Mouse (Mus musculus): ENCODE measurements around the gene Spon1. TPM values are rescaled to one million over a fixed set of nuclear protein-coding genes. Genes with fewer than 3 reads are reported as not detected.

Spon1 gene
- polyA plus RNA-seq, 1 experiment, result 12.3 TPM

GRCm38 (mm10) chr7:114005499-114005898 lies 239.7 kb downstream of the Spon1 start:
- no peak for DNase-seq (ENCODE audit: low read depth)

DNA sequence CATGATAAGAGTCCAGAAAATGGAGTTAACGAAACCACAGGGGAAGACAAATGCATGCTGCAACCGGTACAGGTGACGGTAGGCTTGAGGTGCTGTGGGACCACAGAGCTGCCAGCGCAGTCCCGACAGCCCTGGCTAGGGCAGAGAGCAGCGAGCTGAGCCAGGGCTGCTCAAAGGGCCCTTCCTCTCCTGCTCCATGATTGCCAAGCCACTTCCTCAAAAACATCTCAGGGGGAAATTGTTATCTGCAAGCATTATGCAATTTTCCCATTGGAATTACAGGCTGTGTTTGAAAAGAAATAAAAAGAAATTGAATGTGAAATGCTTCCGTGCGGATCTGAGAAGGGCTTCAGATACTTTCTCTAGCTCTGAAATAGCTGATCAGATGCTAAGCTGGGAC lies 240.7 kb downstream of the Spon1 start:
- DNase-seq (ENCODE audit: low read depth), result no peak

- DNase-seq (ENCODE audit: low read depth), result no peak
Observed at GRCm38 (mm10) chr7:114007565-114007964, 241.8 kb downstream of the Spon1 start.

- no peak for DNase-seq (ENCODE audit: low read depth)
Observed at GRCm38 (mm10) chr7:114011726-114012443, 246.1 kb downstream of the Spon1 start.

DNA sequence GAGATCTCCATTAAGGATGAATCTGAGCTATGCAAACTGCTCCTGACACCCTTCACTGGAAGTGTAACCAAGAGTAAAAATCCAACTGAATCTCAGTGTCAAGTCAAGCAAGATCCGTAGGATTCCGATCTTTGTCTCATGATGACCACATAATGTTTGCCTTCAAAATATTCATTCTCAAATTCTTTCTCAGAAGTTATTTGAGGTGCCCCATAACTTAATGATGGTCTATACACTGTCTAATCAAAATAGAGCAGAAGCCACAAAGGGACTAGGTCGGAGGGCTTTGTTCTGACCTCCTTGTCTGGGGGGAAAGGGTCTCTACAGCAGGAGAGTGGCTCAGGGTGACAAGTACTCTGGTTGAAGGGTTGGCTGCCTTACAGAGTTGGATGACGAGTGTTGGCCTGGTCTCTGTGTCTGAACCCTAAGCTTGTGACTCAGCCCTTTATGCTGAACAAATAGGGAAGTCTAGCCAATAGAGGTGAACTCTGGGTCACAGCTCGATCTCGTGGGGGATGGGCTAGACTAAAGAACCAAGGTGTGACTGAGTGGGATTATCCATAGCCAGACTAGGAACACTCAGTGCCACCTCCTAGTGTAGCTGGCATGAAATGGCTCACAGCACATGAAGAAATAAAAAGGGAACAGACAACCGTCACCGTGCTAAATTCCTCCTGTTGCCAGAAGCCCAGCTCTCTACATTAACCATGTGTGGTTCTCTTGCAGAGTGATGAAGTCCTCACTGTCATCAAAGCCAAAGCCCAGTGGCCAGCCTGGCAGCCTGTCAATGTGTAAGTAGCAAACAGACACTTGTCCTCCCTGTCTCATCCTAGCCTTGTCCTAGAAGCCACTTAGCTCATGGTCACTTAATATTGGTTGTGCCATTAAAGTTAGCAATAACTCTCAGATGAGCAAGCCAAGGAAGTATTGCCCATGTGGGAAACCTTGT lies 250.5 kb downstream of the Spon1 start:
- DNase-seq (ENCODE audit: low read depth), result no peak

DNA sequence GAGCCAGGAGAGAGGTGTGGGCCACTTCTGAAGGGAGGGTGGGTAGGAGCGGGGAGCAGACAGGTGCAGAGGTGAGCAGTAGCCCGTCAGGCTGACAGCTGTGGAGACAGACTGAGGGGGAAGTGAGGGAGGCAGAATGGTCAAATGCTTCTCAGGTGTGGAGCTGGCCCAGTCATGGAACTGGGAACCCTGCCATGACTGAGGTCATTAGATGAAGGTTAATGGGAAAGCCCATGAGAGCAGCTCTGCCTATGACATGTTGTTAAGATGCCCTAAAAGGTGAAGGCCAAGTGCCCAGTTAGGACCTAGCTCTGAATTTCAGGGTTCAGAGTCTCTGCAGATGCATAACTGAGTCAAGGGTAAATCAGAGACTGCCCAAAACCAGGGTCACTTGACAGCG lies 253.1 kb downstream of the Spon1 start:
- no peak for DNase-seq (ENCODE audit: low read depth)

- no peak for DNase-seq (ENCODE audit: low read depth)
Observed at GRCm38 (mm10) chr7:114020057-114020703, 254.4 kb downstream of the Spon1 start.

GRCm38 (mm10) chr7:114020704-114021093 lies 254.9 kb downstream of the Spon1 start:
- no peak for DNase-seq (ENCODE audit: low read depth)

DNA sequence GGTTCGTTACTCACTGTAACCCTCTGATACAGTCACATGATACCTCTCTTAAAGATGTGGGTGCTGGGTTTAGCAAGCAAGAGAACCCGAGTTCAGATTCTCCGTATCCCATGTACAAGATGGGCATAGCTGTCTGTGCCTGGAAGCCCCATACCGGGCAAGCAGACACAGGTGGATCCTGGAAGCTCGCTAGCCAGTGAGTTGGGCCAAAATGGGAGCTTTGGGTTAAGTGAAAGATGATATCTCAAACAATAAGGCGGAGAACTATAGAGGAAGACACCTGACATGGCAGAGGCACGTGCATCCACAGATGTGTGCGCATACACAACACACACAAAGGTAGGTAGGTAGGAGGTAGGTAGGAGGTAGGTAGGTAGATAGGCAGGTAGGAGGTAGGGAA lies 261.1 kb downstream of the Spon1 start:
- no peak for DNase-seq (ENCODE audit: low read depth)

GRCm38 (mm10) chr7:114027406-114027805 lies 261.6 kb downstream of the Spon1 start:
- no peak for DNase-seq (ENCODE audit: low read depth)

- DNase-seq (ENCODE audit: low read depth), result no peak
Observed at GRCm38 (mm10) chr7:114028828-114029227, 263.0 kb downstream of the Spon1 start.

- no peak for DNase-seq (ENCODE audit: low read depth)
Observed at GRCm38 (mm10) chr7:114029596-114029995, 263.8 kb downstream of the Spon1 start.

DNA sequence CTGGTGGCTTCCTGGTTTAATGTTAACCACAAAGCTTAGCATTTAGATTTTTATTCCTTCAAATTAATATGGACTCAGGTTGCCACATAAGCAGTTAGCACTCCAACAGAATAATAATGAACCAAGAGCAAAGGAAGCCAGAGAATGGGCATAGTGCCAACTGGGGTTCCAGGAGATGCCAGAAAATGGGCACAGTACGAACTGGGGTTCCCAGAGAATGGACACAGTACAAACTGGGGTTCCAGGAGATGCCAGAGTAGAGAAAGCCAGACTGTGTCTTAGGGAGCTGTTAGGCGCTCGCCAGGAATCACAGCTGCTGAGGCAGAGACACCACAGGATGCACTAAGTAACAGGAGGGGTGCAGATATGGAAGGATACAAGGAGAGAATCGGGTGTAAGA lies 271.4 kb downstream of the Spon1 start:
- DNase-seq (ENCODE audit: low read depth), result no peak

GRCm38 (mm10) chr7:114041349-114041748 lies 275.6 kb downstream of the Spon1 start:
- no peak for DNase-seq (ENCODE audit: low read depth)

DNA sequence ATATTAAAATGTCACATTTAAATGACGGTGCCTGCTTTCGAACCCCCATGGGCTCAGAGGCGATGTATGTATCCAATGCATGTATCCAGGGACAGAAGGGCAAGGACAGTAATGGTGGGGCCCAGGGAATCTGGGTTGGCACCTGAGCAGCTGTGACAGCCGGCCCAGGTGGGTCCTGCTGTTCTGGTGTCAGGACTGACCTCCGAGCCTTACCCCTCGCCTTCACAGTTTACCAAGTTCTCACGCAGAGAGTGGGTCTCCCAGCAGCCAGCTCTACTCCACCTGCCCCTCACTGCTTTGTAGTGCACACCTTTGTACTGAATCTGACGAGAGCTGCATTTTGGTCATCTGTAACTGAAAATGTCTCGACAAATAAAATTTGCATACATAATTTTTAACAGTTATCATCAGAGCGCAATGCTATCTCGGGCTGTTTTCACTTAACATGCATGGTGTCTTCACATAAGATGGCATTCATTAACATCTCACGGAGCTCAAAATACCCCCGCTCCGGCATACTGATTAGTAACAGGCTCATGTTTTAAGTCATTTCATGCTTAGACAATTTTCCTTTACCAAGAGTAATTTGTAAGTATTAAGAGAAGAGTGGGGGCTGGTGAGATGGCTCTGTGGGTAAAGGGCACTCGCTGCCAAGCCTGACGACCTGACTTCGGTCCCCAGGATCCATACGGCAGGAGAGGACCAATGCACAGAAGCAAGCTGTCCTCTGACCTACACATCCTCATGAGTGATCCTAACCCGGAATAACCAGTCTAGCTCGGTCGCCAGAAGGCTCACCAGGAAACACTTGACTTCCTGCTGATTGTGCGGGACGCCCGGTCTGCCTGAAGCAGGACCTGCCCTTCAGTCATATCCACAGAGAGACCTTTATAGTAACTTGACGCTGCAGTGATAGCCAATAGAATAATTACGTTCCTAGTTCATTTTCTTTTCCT lies 277.5 kb downstream of the Spon1 start:
- no peak for DNase-seq (ENCODE audit: low read depth)

DNA sequence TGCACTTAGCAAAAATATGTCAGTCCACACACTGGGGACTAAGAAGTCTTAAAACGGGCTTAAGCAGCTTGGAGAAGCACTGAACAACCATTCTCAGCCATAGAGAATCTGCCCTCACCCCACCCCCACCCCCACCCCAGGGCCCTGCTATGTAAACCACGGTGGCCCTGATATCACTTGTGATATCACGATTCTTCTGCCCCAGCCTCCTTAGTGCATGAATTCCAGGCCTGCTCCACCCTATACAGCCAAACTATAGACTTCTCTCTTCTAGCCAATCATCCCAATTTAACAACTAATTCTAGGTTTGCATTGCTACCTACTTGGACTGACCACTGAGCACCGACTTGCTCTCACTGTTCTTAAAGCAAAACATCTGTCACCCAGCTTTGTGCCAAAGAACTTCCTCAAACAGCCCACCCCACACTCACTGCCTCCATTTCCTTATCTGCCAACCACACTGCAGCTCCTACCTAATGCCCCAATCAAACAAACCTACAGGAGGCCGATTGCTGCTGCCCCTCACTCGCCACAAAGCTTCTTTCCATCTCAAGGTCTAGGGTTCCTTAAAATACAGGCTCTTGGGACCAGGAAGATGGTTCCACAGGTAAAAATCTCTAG lies 278.2 kb downstream of the Spon1 start:
- no peak for DNase-seq (ENCODE audit: low read depth)

DNA sequence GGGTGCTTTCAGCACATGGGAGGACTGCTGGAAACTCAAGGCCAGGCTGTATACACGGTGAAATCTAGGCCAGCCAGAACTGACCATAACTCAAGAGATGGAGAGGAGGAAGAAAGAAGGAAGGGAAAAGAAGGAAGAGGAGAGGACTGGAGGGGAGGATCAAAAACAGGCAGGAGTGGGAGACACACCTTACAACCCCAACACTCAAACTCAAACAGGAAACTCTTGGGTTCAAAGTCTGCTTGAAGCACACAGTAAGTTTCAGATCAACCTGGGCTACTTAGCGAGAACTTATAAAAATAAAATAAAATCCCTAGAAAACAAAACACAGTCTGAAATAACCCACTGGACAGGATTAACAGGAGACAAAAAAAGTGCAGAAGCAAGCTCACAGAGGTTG lies 280.0 kb downstream of the Spon1 start:
- DNase-seq (ENCODE audit: low read depth), result no peak

DNA sequence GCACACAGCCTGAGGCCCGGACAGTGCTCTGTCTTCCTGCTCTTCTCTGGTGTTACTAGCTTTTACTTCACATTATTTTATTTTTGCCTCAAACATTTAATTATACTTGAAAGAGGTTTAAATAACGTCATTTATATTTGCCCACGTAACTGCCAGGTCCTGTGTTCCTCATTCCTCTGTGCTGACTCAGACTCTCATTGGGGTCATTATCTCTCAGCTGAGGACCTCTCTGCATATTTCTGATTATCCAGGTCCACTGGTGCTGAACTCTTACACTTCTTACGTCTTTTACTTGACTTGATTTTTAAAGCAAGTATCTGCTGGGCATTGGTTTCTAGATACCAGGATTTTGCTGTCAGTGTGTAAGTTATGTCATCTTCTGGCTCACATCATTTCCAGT lies 287.9 kb downstream of the Spon1 start:
- no peak for DNase-seq (ENCODE audit: low read depth)

DNA sequence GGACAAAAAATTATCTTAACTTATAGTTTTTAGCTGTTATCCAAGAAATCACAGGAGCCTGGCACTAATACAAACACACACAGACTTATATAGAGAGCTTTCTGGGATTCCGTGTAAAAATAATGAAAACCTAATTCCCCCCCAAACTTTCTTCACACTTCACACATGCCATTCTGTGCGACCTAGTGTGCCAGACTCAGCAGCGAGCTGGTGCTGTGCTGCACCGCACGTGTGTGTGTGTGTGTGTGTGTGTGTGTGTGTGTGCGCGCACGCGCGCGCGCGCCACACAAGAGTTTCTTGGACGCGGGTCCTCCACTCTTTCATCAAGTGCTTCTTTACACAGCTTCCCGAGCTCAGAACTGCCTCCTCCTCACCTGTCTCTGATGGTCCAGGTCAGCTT lies 292.4 kb downstream of the Spon1 start:
- DNase-seq (ENCODE audit: low read depth), result no peak

DNA sequence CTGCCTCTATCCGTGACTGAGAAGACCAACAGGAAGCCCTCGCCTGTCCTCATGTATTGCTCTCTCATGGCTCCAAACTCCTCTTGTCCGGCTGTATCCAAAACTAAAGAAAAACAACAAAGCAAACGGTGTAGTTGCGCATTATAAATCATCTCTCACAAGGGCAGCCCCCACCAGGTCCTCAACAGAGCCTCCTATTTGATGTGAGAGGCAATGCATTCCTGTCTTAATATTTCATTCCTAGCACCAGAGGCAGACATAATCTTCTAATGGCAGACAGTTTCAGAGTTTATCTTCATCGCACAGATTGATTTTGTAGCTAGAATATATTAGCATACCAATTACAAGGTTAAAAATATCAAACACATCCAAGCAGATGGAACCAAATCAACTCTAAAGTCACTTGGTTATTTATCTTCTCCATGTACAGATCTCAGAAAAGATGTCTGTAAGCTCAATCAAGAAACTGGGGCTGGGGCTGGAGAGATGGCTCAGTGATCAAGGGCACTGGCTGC lies 293.2 kb downstream of the Spon1 start:
- no peak for DNase-seq (ENCODE audit: low read depth)

DNA sequence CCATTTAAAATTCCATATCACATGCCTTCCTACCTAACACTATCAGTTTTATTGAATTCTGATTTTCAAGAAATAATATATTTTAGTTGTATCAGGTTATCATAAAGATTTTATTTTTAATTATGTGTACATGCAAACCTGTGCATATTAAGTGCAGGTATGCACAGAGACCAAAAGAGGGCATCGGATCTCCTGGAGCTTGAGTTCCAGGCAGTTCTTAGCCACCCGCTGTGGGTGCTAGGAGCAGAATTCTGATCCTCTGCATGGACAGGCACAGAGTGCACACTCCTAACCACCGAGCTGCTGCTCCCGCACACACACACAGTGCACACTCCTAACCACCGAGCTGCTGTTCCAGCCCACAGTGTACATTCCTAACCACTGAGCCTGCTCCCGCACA lies 294.6 kb downstream of the Spon1 start:
- no peak for DNase-seq (ENCODE audit: low read depth)
